ENCODE assay signal across 19 mouse cellular contexts in the genomic region with DNA sequence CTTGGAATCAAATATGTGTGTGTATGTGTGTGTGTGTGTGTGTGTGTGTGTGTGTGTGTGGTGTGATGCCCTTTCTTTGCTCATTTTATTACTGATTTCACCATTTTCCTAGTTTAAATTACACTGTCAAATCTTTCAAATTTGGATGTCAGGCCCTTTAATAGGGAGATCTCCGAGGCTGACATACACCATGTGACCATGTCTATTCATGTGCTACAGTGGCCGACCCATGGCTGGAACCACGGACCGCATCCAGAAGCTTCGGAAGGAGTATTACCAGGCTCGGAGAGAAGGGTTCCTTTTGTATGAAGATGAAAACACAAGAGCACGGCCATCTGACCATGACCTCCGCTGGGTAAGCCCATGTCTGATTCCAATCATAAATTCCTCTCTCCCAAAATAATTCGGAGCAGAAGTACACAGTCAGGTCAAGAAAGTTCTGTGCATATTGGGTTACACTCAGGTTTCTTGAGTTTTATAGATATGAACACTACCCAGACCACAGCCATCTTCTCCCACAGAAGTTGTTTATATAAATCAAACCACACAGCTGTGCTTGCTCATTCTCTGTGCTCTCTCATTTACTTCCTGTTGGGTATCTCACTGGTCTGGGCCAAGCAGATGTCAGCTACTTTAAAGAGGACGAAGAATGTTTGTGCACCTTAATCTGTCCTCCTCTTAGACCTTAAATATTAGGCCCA.
"Had no signal": no experiment of that assay in that cellular context is flagged by ENCODE, and none has a peak within 500 bp of the region (broad histone marks: within the 10 kb centered on the region; RNA-seq: fewer than 3 reads in every experiment).

No protein-coding gene starts in this region.

- ATAC-seq: midbrain, embryonic 13.5 days; midbrain, embryonic 16.5 days had no signal

- H3K4me3 ChIP-seq: liver, embryonic 13.5 days; megakaryocyte, embryonic 14.5 days; midbrain, embryonic 10.5 days; midbrain, embryonic 13.5 days; neural tube, embryonic 12.5 days; neural tube, embryonic 15.5 days; stomach, embryonic 15.5 days had no signal

- H3K9ac ChIP-seq: liver, embryonic 13.5 days; midbrain, embryonic 13.5 days; neural tube, embryonic 12.5 days; neural tube, embryonic 15.5 days; stomach, embryonic 15.5 days had no signal

- H3K36me3 ChIP-seq: liver, embryonic 13.5 days; midbrain, embryonic 10.5 days; midbrain, embryonic 13.5 days; neural tube, embryonic 12.5 days; neural tube, embryonic 15.5 days; stomach, embryonic 15.5 days had no signal

- H3K9me3 ChIP-seq: liver, embryonic 13.5 days; megakaryocyte, embryonic 14.5 days; midbrain, embryonic 10.5 days; midbrain, embryonic 13.5 days; neural tube, embryonic 12.5 days; neural tube, embryonic 15.5 days; stomach, embryonic 15.5 days had no signal

- H3K27ac ChIP-seq: liver, embryonic 13.5 days; midbrain, embryonic 10.5 days; midbrain, embryonic 13.5 days; neural tube, embryonic 12.5 days; neural tube, embryonic 15.5 days; stomach, embryonic 15.5 days had no signal

- H3K4me2 ChIP-seq: liver, embryonic 13.5 days; midbrain, embryonic 13.5 days; neural tube, embryonic 12.5 days; neural tube, embryonic 15.5 days; stomach, embryonic 15.5 days had no signal

- H3K27me3 ChIP-seq: liver, embryonic 13.5 days; megakaryocyte, embryonic 14.5 days; midbrain, embryonic 13.5 days; neural tube, embryonic 12.5 days; neural tube, embryonic 15.5 days; stomach, embryonic 15.5 days had no signal

- DNase-seq: kidney, adult 9 months; kidney, postnatal 14 days; kidney, postnatal 4 days; layer of hippocampus, adult 9-11 months; liver, embryonic 13.5 days; lung, adult 2 months; lung, postnatal 10 days; lung, postnatal 36 days; right cerebral cortex, adult 18-20 months; right cerebral cortex, postnatal 14 days; spleen, adult 18-20 months; thymus, postnatal 25 days had no signal

- H3K4me1 ChIP-seq: liver, embryonic 13.5 days; megakaryocyte, embryonic 14.5 days; neural tube, embryonic 12.5 days; neural tube, embryonic 15.5 days; stomach, embryonic 15.5 days had no signal
